ENCODE assay signal across 8 mouse cellular contexts in the genomic region with DNA sequence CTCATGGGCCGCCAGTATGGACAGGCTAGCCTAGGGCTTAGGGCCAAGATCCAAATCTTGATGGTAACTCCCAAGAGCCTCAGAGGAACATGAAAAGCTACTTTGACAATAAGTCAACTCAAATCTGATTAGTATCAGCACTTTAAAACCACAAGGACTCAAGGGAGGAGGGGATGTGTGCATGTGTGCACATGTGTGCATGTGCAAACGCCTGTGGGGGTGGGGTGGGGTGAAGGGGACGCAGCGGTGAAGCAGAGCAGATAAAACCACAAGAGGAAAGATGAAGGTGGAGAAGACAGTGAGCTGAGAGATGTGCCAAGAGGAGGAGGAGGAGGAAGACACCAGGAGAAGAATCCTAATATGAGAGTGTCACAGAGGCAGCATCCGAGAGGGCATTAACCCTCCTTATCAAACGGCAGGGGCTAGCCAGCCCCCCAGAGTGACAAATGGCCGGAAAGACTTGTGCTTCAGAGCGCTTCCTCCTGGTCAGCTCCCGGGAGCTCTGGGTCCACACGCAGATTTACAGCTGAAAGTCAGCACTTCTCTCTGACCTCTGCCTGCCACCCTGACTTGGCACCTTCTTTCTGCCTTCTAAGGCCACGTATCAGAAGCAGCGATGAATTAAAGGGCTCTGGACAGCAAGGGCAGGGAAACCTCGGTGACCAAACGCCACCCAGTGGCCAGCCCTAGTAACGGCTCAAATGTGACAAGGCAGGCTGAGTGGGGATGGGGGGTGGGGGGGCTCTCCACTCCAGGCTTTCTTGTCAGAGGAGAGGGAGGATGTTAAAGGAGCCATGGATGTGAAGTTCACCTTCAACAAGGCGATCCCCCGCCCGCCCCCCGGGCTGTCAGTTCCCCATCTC. TPM values are rescaled to one million over a fixed set of nuclear protein-coding genes. Genes with fewer than 3 reads are reported as not detected.
DNase-seq lines count a peak whose midpoint lies in the region; ATAC-seq and TF ChIP-seq lines count a peak whose summit lies in the region.

No protein-coding gene starts in this region.

- TF ChIP-seq CTCF in hindbrain, postnatal 0 days (IDR thresholded peaks at IDR 0.05; ENCODE audit: low read depth), result peak; percentile 90

- ATAC-seq in hindbrain, postnatal 0 days, result peak; percentile 72
- peak; percentile 51 for ATAC-seq in midbrain, embryonic 13.5 days

- H3K4me2 ChIP-seq in hindbrain, postnatal 0 days (ENCODE audit: low read depth, low read length), result 0 out of 2 replicates have a peak overlapping the region, but pooled peaks have one; percentile 13
- no peak overlapping the region for H3K4me2 ChIP-seq in midbrain, embryonic 13.5 days (replicated peaks)

- no peaks in the 10 kb centered on the region for H3K27me3 ChIP-seq in hindbrain, postnatal 0 days (ENCODE audit: insufficient read depth, low read length)
- H3K27me3 ChIP-seq in midbrain, embryonic 13.5 days, result peaks cover 56% of the 10 kb centered on the region

- 39% methylated on average over 19 of the region's 19 CpGs for WGBS in hindbrain, postnatal 0 days
- WGBS in midbrain, embryonic 13.5 days, result 37% methylated on average over 19 of the region's 19 CpGs

- H3K27ac ChIP-seq in hindbrain, postnatal 0 days, result no peak overlapping the region
- no peak overlapping the region for H3K27ac ChIP-seq in midbrain, embryonic 13.5 days

- intact Hi-C loops in left cerebral cortex, postnatal 36 days (cut with DNase I), result loop anchor here (1.0 kb wide), 1 partner anchor 209 kb away; no protein-coding TSS in a partner anchor

- no peaks in the 10 kb centered on the region for H3K9me3 ChIP-seq in hindbrain, postnatal 0 days (ENCODE audit: low read length)
- H3K9me3 ChIP-seq in midbrain, embryonic 13.5 days, result no peaks in the 10 kb centered on the region

- H3K4me3 ChIP-seq in hindbrain, postnatal 0 days (ENCODE audit: low read length), result no peak overlapping the region
- no peak overlapping the region for H3K4me3 ChIP-seq in midbrain, embryonic 13.5 days (replicated peaks)

- H3K9ac ChIP-seq in hindbrain, postnatal 0 days (replicated peaks; ENCODE audit: low read length), result no peak overlapping the region
- no peak overlapping the region; the same call in 1 of the 2 replicates for H3K9ac ChIP-seq in midbrain, embryonic 13.5 days (replicated peaks)

- H3K4me1 ChIP-seq in hindbrain, postnatal 0 days (ENCODE audit: insufficient read depth, low read length), result no peaks in the 10 kb centered on the region
- peaks cover 9% of the 10 kb centered on the region for H3K4me1 ChIP-seq in midbrain, embryonic 13.5 days (replicated peaks)

- peaks cover 26% of the 10 kb centered on the region; the same call in 1 of the 2 replicates for H3K36me3 ChIP-seq in hindbrain, postnatal 0 days (ENCODE audit: insufficient read depth, low read length)
- peaks cover 46% of the 10 kb centered on the region for H3K36me3 ChIP-seq in midbrain, embryonic 13.5 days

- peak; percentile 30 for DNase-seq in gastrocnemius, adult 18-20 months (ENCODE audit: low spot score)
- no peak for DNase-seq in gastrocnemius, postnatal 25 days
- peak; percentile 22 for DNase-seq in c-Kit-positive CD71-positive TER-119-positive erythroid progenitor cells, embryonic 14.5 days (ENCODE audit: low spot score)
- peak; percentile 45 to 50 for DNase-seq in frontal cortex, postnatal 36 days (ENCODE audit: low spot score in 2 of 2)
- DNase-seq in hindbrain, postnatal 0 days (ENCODE audit: low spot score), result peak; percentile 81
- DNase-seq in left cerebral cortex, postnatal 36 days (ENCODE audit: low spot score in 2 of 2), result peak; percentile 29 to 32
- DNase-seq in skeletal muscle tissue, adult 2 months (ENCODE audit: low read depth, low spot score), result peak; percentile 20

RNA-seq across cellular contexts. Expression of a gene that starts 28.1 kb away (rescaled TPM):
- 10 to 100 TPM; 20.6 to 24.2 TPM for total RNA-seq in gastrocnemius, adult 18-20 months (2021)
- total RNA-seq in gastrocnemius, postnatal 25 days (2021), result 10 to 100 TPM; 16.0 to 36.4 TPM
- total RNA-seq in hindbrain, postnatal 0 days (2014; rRNA removed), result 37.7 and 42.8 TPM in 2 replicates
- 25.2 and 26.2 TPM in 2 replicates for polyA plus RNA-seq in hindbrain, postnatal 0 days (2015; fragmentation: Nextera tagmentation; extraction: Ambion mirVana)
- 10 to 100 TPM; 31.8 to 32.1 TPM for total RNA-seq in left cerebral cortex, postnatal 36 days (2021)
- polyA plus RNA-seq in midbrain, embryonic 13.5 days (2015; fragmentation: Nextera tagmentation; extraction: Ambion mirVana), result 18.0 and 21.1 TPM in 2 replicates

RNA-seq across cellular contexts. Expression of a gene that starts 33.1 kb away (rescaled TPM):
- not detected for total RNA-seq in gastrocnemius, adult 18-20 months (2021)
- not detected for total RNA-seq in gastrocnemius, postnatal 25 days (2021)
- 2.2 and 4.3 TPM in 2 replicates for total RNA-seq in hindbrain, postnatal 0 days (2014; rRNA removed)
- 1.6 and 1.8 TPM in 2 replicates for polyA plus RNA-seq in hindbrain, postnatal 0 days (2015; fragmentation: Nextera tagmentation; extraction: Ambion mirVana)
- not detected for total RNA-seq in left cerebral cortex, postnatal 36 days (2021)
- 3.0 and 4.3 TPM in 2 replicates for polyA plus RNA-seq in midbrain, embryonic 13.5 days (2015; fragmentation: Nextera tagmentation; extraction: Ambion mirVana)
